Mouse (Mus musculus) heart, embryonic 11.5 days (tissue): ENCODE data around the gene Jmjd8. TPM values are rescaled to one million over a fixed set of nuclear protein-coding genes. Genes with fewer than 3 reads are reported as not detected.
A peak's percentile ranks its signal among the peaks of the same experiment; 100 is the strongest.
"Not testable (repeated sequence)": the region's sequence is repeated elsewhere in the genome, so short reads cannot be mapped to it uniquely, and the experiment has no call there.

ENCODE experiments used
- ATAC-seq: fragments of 200-750 bp; cut with Nextera tagmentation; replicated peaks from 2 replicates; pipeline ENCODE4 v1.8.0; 2017; ENCODE audit warnings: moderate library complexity; ENCODE audit not compliant: insufficient number of reproducible peaks, low FRiP score, low TSS enrichment
- H3K27ac ChIP-seq: fragments of 300-500 bp; sonication (generic); 2 replicates; pipeline ENCODE4 v1.5.1; 2014; ENCODE audit warnings: mild to moderate bottlenecking, low read depth, low read length
- H3K27me3 ChIP-seq: fragments of 300-500 bp; sonication (generic); 2 replicates; pipeline ENCODE4 v1.6.1; 2014; ENCODE audit warnings: mild to moderate bottlenecking, low read length, mixed read lengths; ENCODE audit not compliant: control insufficient read depth, insufficient read depth
- H3K36me3 ChIP-seq: fragments of 300-500 bp; sonication (generic); 2 replicates; pipeline ENCODE4 v1.6.1; 2014; ENCODE audit warnings: mild to moderate bottlenecking, low read length, moderate library complexity, mixed read lengths; ENCODE audit not compliant: control insufficient read depth, insufficient read depth
- H3K4me1 ChIP-seq: fragments of 300-500 bp; sonication (generic); 2 replicates; pipeline ENCODE4 v1.6.1; 2014; ENCODE audit warnings: low read length; ENCODE audit not compliant: control insufficient read depth, insufficient read depth
- H3K4me2 ChIP-seq: fragments of 300-500 bp; sonication (generic); 2 replicates; pipeline ENCODE4 v1.6.1; 2014; ENCODE audit warnings: mild to moderate bottlenecking, moderate library complexity
- H3K4me3 ChIP-seq: fragments of 300-500 bp; sonication (generic); 2 replicates; pipeline ENCODE4 v1.5.1; 2014; ENCODE audit warnings: low read depth, low read length
- H3K9ac ChIP-seq: fragments of 300-500 bp; sonication (generic); 2 replicates; pipeline ENCODE4 v1.6.1; 2014; ENCODE audit warnings: mild to moderate bottlenecking, low read depth, low read length, moderate library complexity
- H3K9me3 ChIP-seq: fragments of 300-500 bp; sonication (generic); replicated peaks from 2 replicates; pipeline ENCODE4 v1.6.1; 2016; ENCODE audit warnings: low read length; ENCODE audit not compliant: control insufficient read depth
- WGBS: fragments of 180-500 bp; shearing (Covaris S2); extraction: QIAGEN DNeasy Blood & Tissue Kit; methylation state at CpG from one replicate; pipeline ENCODE4 v1.1.7; 2014; ENCODE audit not compliant: insufficient replicate concordance; 5-methylcytosine and 5-hydroxymethylcytosine counted together
- polyA plus RNA-seq: library from polyadenylated mRNA; unstranded; fragments of >200 nt; fragmentation: Nextera tagmentation; extraction: Ambion mirVana; gene quantifications from 2 replicates; pipeline ENCODE4 v1.2.1, GENCODE M21; 2014

Jmjd8 gene
- polyA plus RNA-seq, 1 experiment from 2014 or later: 30.9 TPM

DNA sequence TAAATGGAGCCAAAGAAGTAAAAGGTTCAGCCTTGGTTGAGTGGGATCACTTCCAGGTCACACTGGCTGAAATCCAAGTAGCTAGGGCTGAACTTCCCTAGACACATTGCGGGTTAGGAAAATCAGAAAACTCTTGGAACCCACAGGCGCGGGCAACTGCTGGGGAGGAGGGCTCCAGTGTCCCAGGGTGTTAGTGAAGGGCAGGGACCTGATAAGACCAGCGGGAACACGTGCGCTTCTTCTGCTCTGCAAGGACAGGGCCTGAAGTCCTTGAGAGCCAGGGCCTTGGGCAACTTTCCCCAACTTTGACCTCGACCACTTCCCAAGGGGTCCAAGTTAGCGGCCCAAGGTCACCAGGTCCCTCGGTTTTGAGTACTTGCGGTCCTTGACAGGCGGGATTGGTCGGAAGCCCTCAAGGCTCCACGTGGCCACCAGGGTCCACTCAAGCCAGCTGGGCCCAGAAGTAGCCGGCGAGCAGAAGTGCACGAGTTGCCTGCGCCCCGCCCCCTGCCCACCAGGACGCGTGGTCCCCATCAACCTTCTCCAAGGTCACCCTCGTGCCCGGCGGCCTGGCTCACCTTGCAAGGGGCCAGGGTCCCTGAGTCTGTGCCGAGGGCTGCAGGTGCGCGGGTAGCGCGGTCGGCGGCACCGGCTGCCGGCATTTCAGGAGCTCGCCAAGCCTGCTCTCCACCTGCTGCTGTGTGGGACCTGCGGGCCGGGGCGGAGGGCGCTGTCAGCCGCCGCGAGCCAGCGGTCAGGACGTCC is 39.4 kb downstream of the Jmjd8 start:
- Histone ChIP-seq H3K4me1 (peaks cover 8% of the 10 kb centered on the region; the same call in 1 of the 2 replicates), H3K27ac (peak overlapping the region; percentile 88), H3K9ac (peak overlapping the region; percentile 93), H3K27me3 (no peaks in the 10 kb centered on the region), H3K36me3 (no peaks in the 10 kb centered on the region), H3K9me3 (no peaks in the 10 kb centered on the region), H3K4me2 (peak overlapping the region; percentile 94), H3K4me3 (peak overlapping the region; percentile 98)
- WGBS: under 1% methylated on average over 38 of the region's 42 CpGs
- peak; percentile 36 for ATAC-seq

DNA sequence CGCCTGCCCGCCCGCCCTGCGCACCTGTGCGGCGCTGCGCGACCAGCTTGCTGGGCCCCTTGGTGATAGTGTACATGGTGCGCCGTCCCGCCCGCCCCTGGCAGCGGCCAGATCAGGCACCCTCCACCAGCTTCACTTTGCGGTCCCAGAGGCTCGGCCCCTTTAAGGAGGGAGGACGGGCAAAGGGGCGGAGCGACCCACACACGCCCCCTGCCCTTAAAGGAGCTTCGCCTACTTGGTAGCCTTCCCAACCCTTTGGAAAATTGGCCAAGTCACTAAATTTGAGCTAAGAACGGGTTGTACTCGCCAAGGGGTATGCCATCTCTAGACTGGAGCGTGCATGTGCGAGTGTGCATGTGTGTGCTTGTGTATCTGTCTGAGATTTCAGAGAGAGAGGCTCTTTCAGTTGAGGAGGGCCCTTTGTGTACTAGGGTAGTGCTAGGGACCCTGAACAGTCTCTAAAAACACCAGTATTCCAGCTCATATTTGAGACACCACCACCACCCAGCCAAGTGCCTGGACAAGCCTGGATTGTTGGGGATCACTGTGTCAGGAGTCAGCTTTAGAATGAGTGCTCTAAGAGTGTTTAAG is 40.0 kb downstream of the Jmjd8 start, which contains the start of gene Mcrip2:
TSS of gene Mcrip2 (minus strand) at position 164 of the 591 bp plus-strand sequence.
- peak within 1 kb of the TSS; percentile 98 for H3K4me3 ChIP-seq
- no peaks in the 10 kb centered on the region for H3K9me3 ChIP-seq
- 0% methylated on average over 24 of the region's 24 CpGs for WGBS
- peak within 1 kb of the TSS; percentile 93 for H3K9ac ChIP-seq
- H3K4me1 ChIP-seq: peaks cover 8% of the 10 kb centered on the region
- H3K27me3 ChIP-seq: no peaks in the 10 kb centered on the region
- ATAC-seq: peak; percentile 80; the same call in 1 of the 2 replicates
- peak within 1 kb of the TSS; percentile 94 for H3K4me2 ChIP-seq
- no peaks in the 10 kb centered on the region for H3K36me3 ChIP-seq
- H3K27ac ChIP-seq: peak within 1 kb of the TSS; percentile 88

DNA sequence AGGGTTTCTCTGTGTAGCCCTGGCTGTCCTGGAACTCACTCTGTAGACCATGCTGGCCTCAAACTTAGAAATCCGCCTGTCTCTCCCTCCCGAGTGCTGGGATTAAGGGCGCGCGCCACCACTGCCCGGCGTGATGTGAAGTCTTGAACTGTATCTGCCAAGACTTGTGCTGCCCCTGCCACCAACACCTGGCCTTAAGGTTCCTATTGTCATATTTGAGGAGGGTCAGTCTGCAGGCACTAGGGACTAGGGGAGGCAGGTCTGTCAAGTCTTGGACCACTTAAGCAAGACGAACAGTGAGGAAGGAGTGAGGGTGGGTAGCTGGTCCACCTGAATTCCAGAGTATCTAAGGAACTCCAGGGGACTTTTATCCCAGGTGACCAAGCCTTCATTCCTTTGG is 40.8 kb downstream of the Jmjd8 start:
- Histone ChIP-seq H3K27ac (no peak overlapping the region), H3K9ac (no peak overlapping the region), H3K4me2 (no peak overlapping the region), H3K27me3 (no peaks in the 10 kb centered on the region), H3K4me3 (no peak overlapping the region), H3K36me3 (no peaks in the 10 kb centered on the region), H3K9me3 (no peaks in the 10 kb centered on the region), H3K4me1 (peaks cover 13% of the 10 kb centered on the region)
- ATAC-seq: no peak
- 85% methylated on average over 8 of the region's 8 CpGs for WGBS

DNA sequence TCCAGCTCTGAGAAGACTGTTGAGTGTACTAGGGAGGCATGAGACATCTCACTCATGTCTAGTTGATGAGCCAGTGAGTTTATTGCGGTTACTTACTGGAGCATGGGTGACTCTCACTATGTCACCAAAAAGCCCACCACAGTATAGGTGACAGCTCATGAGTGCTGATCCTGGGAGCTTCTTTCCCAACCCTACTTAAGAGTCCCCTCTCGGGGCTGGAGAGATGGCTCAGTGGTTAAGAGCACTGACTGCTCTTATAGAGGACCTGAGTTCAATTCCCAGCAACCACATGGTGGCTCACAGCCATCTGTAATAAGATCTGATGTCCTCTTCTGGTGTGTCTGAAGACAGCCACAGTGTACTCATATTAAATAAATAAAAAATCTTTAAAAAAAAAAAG is 41.3 kb downstream of the Jmjd8 start:
- Histone ChIP-seq H3K9ac (no peak overlapping the region), H3K4me3 (no peak overlapping the region), H3K9me3 (no peaks in the 10 kb centered on the region), H3K4me1 (peaks cover 13% of the 10 kb centered on the region), H3K36me3 (no peaks in the 10 kb centered on the region), H3K27me3 (no peaks in the 10 kb centered on the region), H3K27ac (no peak overlapping the region), H3K4me2 (no peak overlapping the region)
- WGBS: 76% methylated on average over 2 of the region's 2 CpGs
- ATAC-seq: no peak

DNA sequence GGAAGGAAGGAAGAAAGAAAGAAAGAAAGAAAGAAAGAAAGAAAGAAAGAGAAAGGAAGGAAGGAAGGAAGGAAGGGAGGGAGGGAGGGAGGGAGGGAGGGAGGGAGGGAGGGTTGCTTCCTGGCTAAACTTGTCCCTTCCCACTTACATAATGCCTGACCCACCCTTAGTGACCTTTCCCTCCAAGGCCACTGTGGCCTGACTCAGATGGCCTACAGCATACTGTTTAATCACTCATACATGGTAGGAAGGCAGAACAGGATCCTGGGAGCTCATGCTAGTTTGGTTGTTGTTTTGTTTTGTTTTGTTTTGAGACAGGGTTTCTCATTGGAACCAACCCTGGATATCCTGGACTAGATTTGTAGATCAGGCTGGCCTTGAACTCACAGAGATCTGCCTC is 42.9 kb downstream of the Jmjd8 start:
- H3K9ac ChIP-seq, H3K27ac ChIP-seq, H3K9me3 ChIP-seq, H3K4me2 ChIP-seq, H3K4me3 ChIP-seq, ATAC-seq, H3K27me3 ChIP-seq, H3K36me3 ChIP-seq: not testable (repeated sequence)
- H3K4me1 ChIP-seq: peaks cover 19% of the 10 kb centered on the region

DNA sequence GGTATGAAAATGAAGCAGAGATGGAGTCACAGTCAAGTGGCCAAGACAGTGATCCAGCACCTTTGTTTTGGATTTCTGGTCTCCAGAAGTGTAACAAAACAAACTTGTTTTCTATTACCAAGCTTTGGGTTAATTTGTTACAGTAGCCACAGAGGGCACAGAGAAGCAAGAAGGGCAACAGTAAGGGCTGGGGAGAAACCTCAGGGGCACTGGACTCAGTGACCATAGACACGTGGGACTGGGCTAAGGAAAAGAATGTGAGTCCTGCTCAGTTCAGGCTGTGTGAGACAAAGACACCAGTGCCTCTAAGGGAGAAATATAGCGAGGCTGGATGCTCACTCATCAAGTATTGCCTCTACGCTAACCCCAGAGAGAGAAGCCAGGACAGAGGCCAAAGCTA is 44.0 kb downstream of the Jmjd8 start:
- ATAC-seq: no peak
- WGBS: 75% methylated on average over 3 of the region's 3 CpGs

DNA sequence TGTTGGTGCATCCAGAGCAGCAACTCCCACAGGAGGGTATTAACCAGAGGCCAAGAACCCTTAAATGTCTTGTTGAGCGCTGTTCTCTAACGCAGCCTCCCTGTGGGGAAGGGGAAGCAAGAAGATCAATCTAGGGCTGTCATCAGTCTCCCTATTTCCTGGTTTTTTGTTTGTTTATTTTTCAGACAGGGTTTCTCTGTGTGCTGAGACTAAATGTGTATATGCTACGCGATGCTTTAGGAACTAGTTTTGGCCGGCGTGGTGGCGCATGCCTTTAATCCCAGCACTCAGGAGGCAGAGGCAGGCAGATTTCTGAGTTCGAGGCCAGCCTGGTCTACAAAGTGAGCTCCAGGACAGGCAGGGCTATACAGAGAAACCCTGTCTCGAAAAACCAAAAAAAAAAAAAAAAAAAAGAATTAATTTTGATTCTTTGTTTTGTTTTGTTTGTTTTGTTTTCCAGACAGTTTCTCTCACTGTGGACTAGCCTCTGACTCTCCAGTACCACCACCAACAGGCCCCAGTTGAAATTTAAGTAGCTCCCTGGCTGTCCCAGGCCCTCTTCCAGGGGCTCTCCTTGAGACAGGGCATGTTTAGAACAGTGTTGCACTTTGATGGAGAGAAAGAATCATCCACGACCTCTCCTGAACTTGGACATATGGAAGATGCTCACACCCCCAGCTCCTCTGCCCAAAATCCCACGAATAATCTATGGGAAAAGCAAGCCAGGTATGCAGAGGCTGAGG is 44.9 kb downstream of the Jmjd8 start:
- Histone ChIP-seq H3K9ac (no peak overlapping the region), H3K9me3 (no peaks in the 10 kb centered on the region), H3K27ac (peak overlapping the region; percentile 89; the same call in 1 of the 2 replicates), H3K4me2 (peak overlapping the region; percentile 96), H3K36me3 (peaks cover 2% of the 10 kb centered on the region; the same call in 1 of the 2 replicates), H3K4me1 (peaks cover 20% of the 10 kb centered on the region), H3K4me3 (no peak overlapping the region; the same call in 1 of the 2 replicates), H3K27me3 (no peaks in the 10 kb centered on the region)
- ATAC-seq: no peak
- WGBS: 73% methylated on average over 11 of the region's 11 CpGs

More for the DNA sequence above, 44.0 kb downstream of the Jmjd8 start:
- peaks cover 20% of the 10 kb centered on the region for H3K4me1 ChIP-seq
- H3K9ac ChIP-seq: no peak overlapping the region
- no peaks in the 10 kb centered on the region for H3K9me3 ChIP-seq
- H3K27me3 ChIP-seq: no peaks in the 10 kb centered on the region
- H3K36me3 ChIP-seq: peaks cover under 1% of the 10 kb centered on the region; the same call in 1 of the 2 replicates
- no peak overlapping the region for H3K4me2 ChIP-seq
- no peak overlapping the region for H3K4me3 ChIP-seq
- no peak overlapping the region for H3K27ac ChIP-seq

DNA sequence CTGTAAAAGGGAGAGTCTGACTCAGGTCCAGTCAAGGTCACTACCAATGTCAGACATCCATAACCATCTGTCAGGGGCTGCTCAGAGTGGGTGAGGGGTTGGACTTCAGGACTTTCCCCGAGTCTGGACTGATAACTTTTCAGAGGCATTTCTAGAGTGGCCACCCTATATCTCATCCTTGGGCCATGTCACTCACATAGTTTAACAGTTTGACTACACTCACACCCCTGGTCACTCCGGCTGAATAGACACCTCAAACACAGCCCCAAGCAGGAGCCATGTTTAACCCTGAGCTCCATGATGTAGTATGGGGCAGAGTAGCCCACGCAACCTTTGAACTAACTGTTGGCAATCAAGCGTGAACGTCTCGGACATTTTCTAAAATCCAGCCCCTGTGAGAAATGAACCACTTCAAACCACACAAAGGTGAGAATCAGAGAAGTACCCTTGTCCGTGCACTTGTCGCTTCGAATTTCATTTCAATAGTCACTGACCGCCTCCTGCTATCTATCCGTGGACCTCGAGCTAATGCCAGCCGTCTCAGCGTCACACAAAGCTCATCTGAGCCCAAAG is 45.6 kb downstream of the Jmjd8 start:
- Histone ChIP-seq H3K4me2 (peak overlapping the region; percentile 96), H3K27me3 (no peaks in the 10 kb centered on the region), H3K36me3 (peaks cover 4% of the 10 kb centered on the region; the same call in 1 of the 2 replicates), H3K9ac (peak overlapping the region; percentile 80), H3K9me3 (no peaks in the 10 kb centered on the region), H3K4me3 (peak overlapping the region; percentile 85), H3K27ac (peak overlapping the region; percentile 89), H3K4me1 (peaks cover 20% of the 10 kb centered on the region)
- WGBS: 6% methylated on average over 14 of the region's 14 CpGs
- ATAC-seq: no peak; the same call in 1 of the 2 replicates
